Mouse (Mus musculus): ENCODE measurements around the gene Clcn7. TPM values are rescaled to one million over a fixed set of nuclear protein-coding genes. Genes with fewer than 3 reads are reported as not detected.
A peak's percentile ranks its signal among the peaks of the same experiment; 100 is the strongest.
"Not testable (repeated sequence)": the region's sequence is repeated elsewhere in the genome, so short reads cannot be mapped to it uniquely, and the experiment has no call there.

Clcn7 gene
- polyA plus RNA-seq, 1 experiment from 2014 or later: 24.9 TPM

DNA sequence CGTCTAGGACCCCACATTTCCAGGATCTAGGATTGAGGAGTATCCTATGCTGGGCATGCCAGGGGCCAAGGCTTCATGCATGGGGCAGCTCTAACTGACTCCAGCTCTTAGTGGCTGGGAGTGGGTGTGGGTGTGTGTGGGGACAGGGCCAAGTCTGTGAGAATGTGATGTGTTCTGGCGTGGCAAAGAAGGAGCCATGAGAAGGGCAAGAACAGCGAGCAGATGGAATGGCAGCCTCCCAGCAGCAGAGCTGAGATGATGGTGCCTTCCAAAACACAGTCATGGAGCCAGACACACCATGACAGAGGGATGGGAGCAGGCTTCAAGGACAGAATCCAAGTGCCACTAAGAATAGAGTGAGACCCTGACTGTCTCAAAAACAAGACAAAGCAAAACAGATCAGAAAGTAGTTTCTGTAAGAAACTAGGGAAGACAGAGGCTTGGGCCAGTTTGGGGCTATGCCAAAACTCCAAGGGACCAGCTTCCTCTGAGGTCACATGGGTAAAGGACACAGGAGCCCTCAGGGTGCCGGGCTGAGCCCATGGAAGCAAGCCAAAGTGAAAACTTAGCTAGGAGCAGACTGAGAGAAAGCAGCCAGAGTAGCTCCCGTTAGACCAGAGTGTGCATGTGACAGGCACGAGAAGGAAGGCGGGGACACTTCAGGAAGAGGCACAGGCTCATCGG is 21.3 kb upstream of the Clcn7 start:
- H3K4me1 ChIP-seq (replicated peaks): peaks cover 24% of the 10 kb centered on the region
- no peak for ATAC-seq (ENCODE audit: low FRiP score)
- H3K4me2 ChIP-seq: no peak overlapping the region
- H3K9me3 ChIP-seq: no peaks in the 10 kb centered on the region
- H3K27me3 ChIP-seq: no peaks in the 10 kb centered on the region
- no peak overlapping the region for H3K27ac ChIP-seq
- WGBS: 87% methylated on average over 8 of the region's 8 CpGs
- no peak overlapping the region; the same call in 1 of the 2 replicates for H3K9ac ChIP-seq
- peaks cover 57% of the 10 kb centered on the region for H3K36me3 ChIP-seq
- no peak overlapping the region for H3K4me3 ChIP-seq

GRCm38 (mm10) chr17:25112423-25112810 is 20.8 kb upstream of the Clcn7 start:
- Histone ChIP-seq H3K4me2 (no peak overlapping the region), H3K9me3 (no peaks in the 10 kb centered on the region), H3K4me1 (replicated peaks) (peaks cover 24% of the 10 kb centered on the region), H3K4me3 (no peak overlapping the region), H3K9ac (no peak overlapping the region; the same call in 1 of the 2 replicates), H3K27ac (no peak overlapping the region), H3K36me3 (peaks cover 51% of the 10 kb centered on the region), H3K27me3 (no peaks in the 10 kb centered on the region)
- 85% methylated on average over 3 of the region's 3 CpGs for WGBS
- ATAC-seq (ENCODE audit: low FRiP score): no peak

- WGBS: 14% methylated on average over 23 of the region's 23 CpGs
Measured at GRCm38 (mm10) chr17:25114908-25115645, 18.1 kb upstream of the Clcn7 start.

GRCm38 (mm10) chr17:25115664-25116432 is 17.3 kb upstream of the Clcn7 start, which contains the start of gene Telo2:
Telo2 (minus strand) TSS chr17:25115967.
- 5% methylated on average over 40 of the region's 40 CpGs for WGBS
- peaks cover 24% of the 10 kb centered on the region for H3K4me1 ChIP-seq (replicated peaks)
- H3K27me3 ChIP-seq: peaks cover 10% of the 10 kb centered on the region; the same call in 1 of the 2 replicates
- H3K4me3 ChIP-seq: peak within 1 kb of the TSS; percentile 64
- no peaks in the 10 kb centered on the region for H3K9me3 ChIP-seq
- H3K36me3 ChIP-seq: peaks cover 18% of the 10 kb centered on the region
- peak; percentile 95 for ATAC-seq (ENCODE audit: low FRiP score)
- peak within 1 kb of the TSS; percentile 83 for H3K9ac ChIP-seq
- H3K4me2 ChIP-seq: peak within 1 kb of the TSS; percentile 92
- H3K27ac ChIP-seq: peak within 1 kb of the TSS; percentile 89

More at GRCm38 (mm10) chr17:25114908-25115645, 18.1 kb upstream of the Clcn7 start:
- no peaks in the 10 kb centered on the region for H3K9me3 ChIP-seq
- peak overlapping the region; percentile 83 for H3K9ac ChIP-seq
- ATAC-seq (ENCODE audit: low FRiP score): peak; percentile 69
- H3K27ac ChIP-seq: peak overlapping the region; percentile 89
- peaks cover 26% of the 10 kb centered on the region for H3K36me3 ChIP-seq
- H3K4me2 ChIP-seq: peak overlapping the region; percentile 92
- peaks cover 6% of the 10 kb centered on the region; the same call in 1 of the 2 replicates for H3K27me3 ChIP-seq
- H3K4me3 ChIP-seq: peak overlapping the region; percentile 64
- peaks cover 24% of the 10 kb centered on the region for H3K4me1 ChIP-seq (replicated peaks)

- H3K4me3 ChIP-seq: no peak overlapping the region
- ATAC-seq (ENCODE audit: low FRiP score): no peak
- H3K4me1 ChIP-seq (replicated peaks): peaks cover 22% of the 10 kb centered on the region
- peaks cover 10% of the 10 kb centered on the region; the same call in 1 of the 2 replicates for H3K36me3 ChIP-seq
- no peaks in the 10 kb centered on the region for H3K9me3 ChIP-seq
- WGBS: 37% methylated on average over 4 of the region's 4 CpGs
- H3K27ac ChIP-seq: no peak overlapping the region
- no peak overlapping the region for H3K9ac ChIP-seq
- H3K27me3 ChIP-seq: peaks cover 19% of the 10 kb centered on the region
- H3K4me2 ChIP-seq: no peak overlapping the region
Measured at GRCm38 (mm10) chr17:25117263-25117662, 15.9 kb upstream of the Clcn7 start.

GRCm38 (mm10) chr17:25120406-25120805 is 12.8 kb upstream of the Clcn7 start, which contains the start of gene Ptx4:
Ptx4 (plus strand) TSS chr17:25120760.
- H3K36me3 ChIP-seq: no peaks in the 10 kb centered on the region
- no peak within 1 kb of the TSS for H3K27ac ChIP-seq
- no peak within 1 kb of the TSS for H3K4me3 ChIP-seq
- ATAC-seq (ENCODE audit: low FRiP score): no peak
- 0 out of 2 replicates have a peak within 1 kb of the TSS, but pooled peaks have one; percentile 35 for H3K9ac ChIP-seq
- H3K4me2 ChIP-seq: no peak within 1 kb of the TSS
- 54% methylated on average over 3 of the region's 3 CpGs for WGBS
- H3K4me1 ChIP-seq (replicated peaks): peaks cover 5% of the 10 kb centered on the region
- H3K9me3 ChIP-seq: no peaks in the 10 kb centered on the region
- peaks cover 31% of the 10 kb centered on the region for H3K27me3 ChIP-seq

DNA sequence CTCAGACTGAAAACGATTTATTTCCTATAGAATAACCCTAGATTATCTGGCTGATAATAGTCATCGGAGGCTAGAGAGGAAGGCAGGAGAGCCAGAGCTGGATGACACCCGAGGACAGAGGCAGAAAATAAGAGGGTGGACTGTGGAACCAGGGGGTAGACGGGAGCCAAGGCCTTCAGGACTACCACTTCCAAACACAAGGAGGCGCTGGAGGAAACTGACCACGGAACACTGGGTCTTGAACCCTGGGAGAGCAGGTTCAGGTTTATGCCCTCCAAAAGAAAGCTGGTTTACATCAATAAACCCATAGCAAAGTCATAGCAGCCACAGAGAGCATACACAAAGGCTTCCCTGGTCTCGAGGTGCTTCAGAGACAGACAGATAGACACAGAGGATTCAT is 9.2 kb upstream of the Clcn7 start:
- Histone ChIP-seq H3K36me3 (no peaks in the 10 kb centered on the region), H3K9me3 (no peaks in the 10 kb centered on the region), H3K9ac (no peak overlapping the region), H3K4me1 (replicated peaks) (no peaks in the 10 kb centered on the region), H3K27ac (no peak overlapping the region), H3K27me3 (peaks cover 31% of the 10 kb centered on the region), H3K4me2 (no peak overlapping the region), H3K4me3 (no peak overlapping the region)
- 32% methylated on average over 7 of the region's 7 CpGs for WGBS
- no peak for ATAC-seq (ENCODE audit: low FRiP score)

DNA sequence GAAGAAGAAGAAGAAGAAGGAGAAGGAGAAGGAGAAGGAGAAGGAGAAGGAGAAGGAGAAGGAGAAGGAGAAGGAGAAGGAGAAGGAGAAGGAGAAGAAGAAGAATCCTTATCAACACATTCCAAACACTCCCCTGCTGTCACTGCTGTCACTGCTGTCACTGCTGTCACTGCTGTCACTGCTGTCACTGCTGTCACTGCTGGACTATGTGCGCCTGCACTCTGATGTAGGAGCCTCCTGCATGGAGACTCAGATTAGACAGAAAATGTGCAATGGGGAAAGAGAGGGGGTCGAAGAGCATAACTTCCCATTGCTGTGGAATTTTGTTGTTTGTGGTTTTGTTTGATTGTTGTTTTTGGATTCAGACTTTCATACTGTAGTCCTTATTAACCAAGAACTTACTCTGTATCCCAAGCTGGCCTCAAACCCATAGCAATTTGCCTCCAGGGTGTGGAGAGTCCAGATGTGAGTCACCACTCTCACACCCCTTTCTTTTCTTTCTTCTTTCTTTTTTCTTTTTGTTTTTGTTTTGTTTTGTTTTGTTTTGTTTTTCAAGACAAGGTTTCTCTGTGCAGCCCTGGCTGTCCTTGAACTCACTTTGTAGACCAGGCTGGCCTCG is 7.6 kb upstream of the Clcn7 start:
- not testable (repeated sequence) for H3K4me2 ChIP-seq; H3K36me3 ChIP-seq; ATAC-seq (ENCODE audit: low FRiP score); H3K4me3 ChIP-seq; H3K9me3 ChIP-seq; H3K27ac ChIP-seq; H3K4me1 ChIP-seq (replicated peaks); H3K9ac ChIP-seq
- peaks cover 21% of the 10 kb centered on the region for H3K27me3 ChIP-seq
- 84% methylated on average over 3 of the region's 3 CpGs for WGBS

DNA sequence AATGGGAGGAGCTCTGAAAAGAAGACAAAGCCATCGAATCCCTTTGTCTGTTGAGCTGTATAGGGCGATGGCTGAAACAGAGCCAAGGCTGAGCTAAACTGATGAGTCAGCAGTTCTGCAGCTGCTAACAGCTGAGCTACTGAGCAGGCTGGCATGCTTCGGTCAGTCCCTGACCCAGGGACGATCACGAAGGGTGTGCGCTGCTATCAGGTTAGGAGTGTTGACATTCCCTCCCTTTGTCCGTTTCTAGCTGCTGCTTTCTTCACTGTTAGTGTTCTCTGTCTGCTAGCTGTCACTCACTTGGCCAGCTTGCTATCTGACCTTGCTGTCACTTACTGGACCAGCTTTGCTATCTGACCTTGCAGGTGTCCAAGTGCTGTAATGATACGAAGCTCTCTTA is 6.1 kb upstream of the Clcn7 start:
- Histone ChIP-seq H3K4me2 (no peak overlapping the region), H3K4me1 (replicated peaks) (no peaks in the 10 kb centered on the region), H3K36me3 (no peaks in the 10 kb centered on the region), H3K4me3 (no peak overlapping the region), H3K27ac (no peak overlapping the region), H3K9ac (no peak overlapping the region), H3K9me3 (no peaks in the 10 kb centered on the region), H3K27me3 (peaks cover 14% of the 10 kb centered on the region; the same call in 1 of the 2 replicates)
- WGBS: 46% methylated on average over 8 of the region's 8 CpGs
- ATAC-seq (ENCODE audit: low FRiP score): no peak

GRCm38 (mm10) chr17:25127681-25128080 is 5.5 kb upstream of the Clcn7 start:
- no peak overlapping the region for H3K9ac ChIP-seq
- no peaks in the 10 kb centered on the region for H3K36me3 ChIP-seq
- WGBS: 80% methylated on average over 9 of the region's 9 CpGs
- H3K27ac ChIP-seq: no peak overlapping the region
- H3K4me2 ChIP-seq: no peak overlapping the region
- no peak for ATAC-seq (ENCODE audit: low FRiP score)
- H3K9me3 ChIP-seq: no peaks in the 10 kb centered on the region
- H3K27me3 ChIP-seq: peaks cover 8% of the 10 kb centered on the region; the same call in 1 of the 2 replicates
- H3K4me3 ChIP-seq: no peak overlapping the region
- H3K4me1 ChIP-seq (replicated peaks): no peaks in the 10 kb centered on the region

GRCm38 (mm10) chr17:25130060-25130459 is 3.1 kb upstream of the Clcn7 start:
- Histone ChIP-seq H3K27ac (no peak overlapping the region), H3K27me3 (no peaks in the 10 kb centered on the region), H3K4me3 (no peak overlapping the region), H3K9ac (no peak overlapping the region), H3K4me1 (replicated peaks) (peaks cover 12% of the 10 kb centered on the region), H3K4me2 (no peak overlapping the region), H3K9me3 (no peaks in the 10 kb centered on the region), H3K36me3 (no peaks in the 10 kb centered on the region)
- WGBS: 94% methylated on average over 1 of the region's 1 CpGs
- no peak for ATAC-seq (ENCODE audit: low FRiP score)

- H3K27me3 ChIP-seq: no peaks in the 10 kb centered on the region
- no peak overlapping the region for H3K27ac ChIP-seq
- H3K9me3 ChIP-seq: no peaks in the 10 kb centered on the region
- peaks cover 20% of the 10 kb centered on the region for H3K4me1 ChIP-seq (replicated peaks)
- no peak overlapping the region for H3K4me3 ChIP-seq
- H3K36me3 ChIP-seq: peaks cover 14% of the 10 kb centered on the region
- ATAC-seq (ENCODE audit: low FRiP score): no peak
- 91% methylated on average over 6 of the region's 6 CpGs for WGBS
- H3K9ac ChIP-seq: no peak overlapping the region
- H3K4me2 ChIP-seq: no peak overlapping the region
Measured at GRCm38 (mm10) chr17:25135622-25136021, 2.4 kb downstream of the Clcn7 start.

Measured in hindbrain, embryonic 13.5 days (tissue).